Mouse (Mus musculus): ENCODE measurements at regions not wholly inside any gene's neighbourhood (a gene's known extent, or its start where the extent isn't known, plus 50 kb on each side); places are given as distances from the start of the nearest gene placed in this dataset.

DNA sequence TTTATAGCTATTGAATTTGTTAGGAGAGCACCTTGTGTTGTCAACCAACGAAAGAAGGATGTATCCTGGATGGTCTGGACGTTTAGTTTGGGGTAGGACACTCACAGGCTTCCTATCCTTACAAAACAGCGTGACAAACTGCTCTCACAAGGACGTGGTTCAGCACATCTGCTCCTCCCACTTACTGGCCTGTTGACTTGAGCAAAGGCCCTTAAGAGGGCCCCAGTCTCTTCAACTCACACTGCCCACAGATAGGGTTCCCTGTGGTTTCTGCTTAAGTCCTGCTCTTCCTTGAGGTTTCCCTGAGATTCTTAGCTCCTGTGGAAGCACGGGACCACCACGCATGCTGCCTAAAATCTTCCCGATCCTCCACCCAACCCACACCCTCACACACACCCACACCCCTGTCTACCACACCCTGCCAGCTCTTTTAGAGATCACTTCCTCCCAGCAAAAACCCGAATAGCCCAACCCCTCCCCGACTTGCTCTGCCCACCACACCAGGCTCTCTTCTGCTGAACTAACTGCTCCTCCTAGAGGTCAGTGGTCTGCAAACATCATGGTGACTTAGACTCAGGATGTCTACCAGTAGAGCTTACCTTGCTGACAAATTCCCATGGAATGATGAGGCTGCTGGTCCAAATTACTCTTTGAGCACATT, 95.7 kb upstream of the Hnrnpa3 start:
- H3K9me3 ChIP-seq = no peaks in the 10 kb centered on the region
- 0 out of 2 replicates have a peak, but pooled peaks have one; percentile 36 for ATAC-seq (ENCODE audit: low FRiP score, low read depth)
- H3K36me3 ChIP-seq = no peaks in the 10 kb centered on the region
- H3K27ac ChIP-seq = no peak overlapping the region
- H3K4me3 ChIP-seq = no peak overlapping the region
- H3K9ac ChIP-seq = no peak overlapping the region
- no peaks in the 10 kb centered on the region; the same call in 1 of the 2 replicates for H3K27me3 ChIP-seq
- 52% methylated on average over 9 of the region's 9 CpGs for WGBS
- no peak overlapping the region for H3K4me2 ChIP-seq (replicated peaks)
- H3K4me1 ChIP-seq = peaks cover 10% of the 10 kb centered on the region; the same call in 1 of the 2 replicates

DNA sequence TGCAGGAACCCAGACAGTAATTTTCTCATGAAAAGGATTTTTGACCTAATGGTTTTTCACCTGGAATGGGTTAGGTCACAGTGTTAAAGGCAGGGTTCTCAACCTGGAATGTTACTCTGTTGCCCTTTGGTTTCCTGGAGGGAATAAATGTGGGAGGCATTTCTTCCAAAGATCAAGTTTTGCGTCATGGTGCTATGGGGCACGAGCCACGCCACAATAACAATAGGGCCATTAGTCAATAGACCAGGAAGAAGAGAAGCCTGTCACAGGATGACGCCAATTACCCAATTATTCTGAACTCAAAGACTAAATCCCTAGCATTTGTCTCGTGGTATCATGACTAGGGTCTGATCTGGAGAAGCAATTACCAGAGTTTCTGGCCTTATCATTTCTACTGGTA, 94.3 kb upstream of the Hnrnpa3 start:
- Histone ChIP-seq H3K4me2 (replicated peaks) (no peak overlapping the region), H3K9me3 (no peaks in the 10 kb centered on the region), H3K4me1 (peaks cover 7% of the 10 kb centered on the region; the same call in 1 of the 2 replicates), H3K9ac (no peak overlapping the region), H3K36me3 (no peaks in the 10 kb centered on the region), H3K27ac (no peak overlapping the region), H3K27me3 (no peaks in the 10 kb centered on the region; the same call in 1 of the 2 replicates), H3K4me3 (no peak overlapping the region)
- WGBS = 78% methylated on average over 5 of the region's 5 CpGs
- ATAC-seq (ENCODE audit: low FRiP score, low read depth) = no peak

DNA sequence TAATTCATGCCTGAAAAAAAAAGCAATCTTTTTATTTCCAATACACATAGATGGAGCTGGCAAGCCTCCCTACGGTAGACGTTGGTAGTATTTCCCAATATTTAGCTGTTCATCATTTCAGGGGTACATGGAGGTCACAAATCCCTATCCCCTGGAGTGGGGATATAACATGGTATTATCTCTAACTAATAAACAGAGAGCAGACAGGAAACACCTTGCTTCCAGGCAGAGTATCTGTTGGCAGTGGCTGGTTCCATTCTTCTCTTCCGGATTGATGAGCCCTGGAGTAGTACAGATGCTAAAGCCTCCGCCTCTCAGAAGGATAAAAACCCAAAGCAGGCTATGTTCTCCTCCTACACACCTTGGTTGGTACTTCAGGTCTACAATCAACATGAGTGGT, 91.9 kb upstream of the Hnrnpa3 start:
- ATAC-seq (ENCODE audit: low FRiP score, low read depth) = no peak
- no peaks in the 10 kb centered on the region for H3K9me3 ChIP-seq
- H3K36me3 ChIP-seq = no peaks in the 10 kb centered on the region
- H3K27ac ChIP-seq = no peak overlapping the region
- no peaks in the 10 kb centered on the region for H3K27me3 ChIP-seq
- no peak overlapping the region for H3K9ac ChIP-seq
- WGBS = 81% methylated on average over 4 of the region's 4 CpGs
- no peak overlapping the region for H3K4me3 ChIP-seq
- no peak overlapping the region for H3K4me2 ChIP-seq (replicated peaks)
- H3K4me1 ChIP-seq = 0 out of 2 replicates have a peak, but pooled peaks cover 4% of the 10 kb centered on the region

DNA sequence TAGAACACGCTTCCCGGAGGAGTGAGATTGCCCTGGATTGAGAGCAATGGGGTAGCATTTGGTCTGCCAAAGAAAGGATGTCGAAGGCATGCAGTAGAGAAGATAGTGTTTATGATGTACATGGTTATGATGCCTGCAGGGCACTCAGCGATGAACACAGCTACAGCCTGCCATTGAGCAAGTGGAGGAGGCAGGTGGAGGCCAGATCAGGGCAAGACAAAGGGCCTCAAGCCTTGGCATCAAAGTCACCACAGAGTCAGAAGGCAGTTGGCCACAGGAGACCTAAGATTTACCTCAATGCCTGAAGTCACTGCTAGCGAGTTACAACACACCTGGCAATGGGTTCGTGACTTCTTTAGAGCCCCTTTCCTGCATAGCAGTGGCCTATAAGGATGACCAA, 89.3 kb upstream of the Hnrnpa3 start:
- H3K36me3 ChIP-seq = no peaks in the 10 kb centered on the region
- H3K4me1 ChIP-seq = 0 out of 2 replicates have a peak, but pooled peaks cover 4% of the 10 kb centered on the region
- no peaks in the 10 kb centered on the region for H3K9me3 ChIP-seq
- H3K4me3 ChIP-seq = no peak overlapping the region
- no peaks in the 10 kb centered on the region for H3K27me3 ChIP-seq
- H3K9ac ChIP-seq = no peak overlapping the region
- no peak overlapping the region for H3K27ac ChIP-seq
- no peak for ATAC-seq (ENCODE audit: low FRiP score, low read depth)
- 89% methylated on average over 6 of the region's 6 CpGs for WGBS
- no peak overlapping the region for H3K4me2 ChIP-seq (replicated peaks)

DNA sequence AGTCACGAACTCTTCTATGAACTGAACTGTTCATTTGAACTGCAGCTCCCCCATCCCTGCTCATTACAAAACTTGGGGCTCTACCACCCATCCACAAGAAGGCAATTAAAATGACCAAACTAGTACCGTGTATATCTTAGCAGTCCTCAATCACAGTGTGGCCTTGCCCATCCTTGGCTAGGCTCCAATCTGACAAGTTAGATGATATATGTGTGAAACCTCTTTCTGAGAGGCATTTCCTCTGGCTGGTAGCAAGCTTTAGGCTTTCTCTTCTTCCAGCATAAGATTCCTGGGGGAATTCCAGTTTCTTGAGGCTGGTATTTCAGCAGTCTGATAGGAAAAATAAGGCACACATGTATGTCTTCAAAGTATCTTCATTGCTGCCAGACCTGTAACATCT, 88.8 kb upstream of the Hnrnpa3 start:
- Histone ChIP-seq H3K9me3 (no peaks in the 10 kb centered on the region), H3K36me3 (no peaks in the 10 kb centered on the region), H3K27me3 (no peaks in the 10 kb centered on the region), H3K4me3 (no peak overlapping the region), H3K9ac (no peak overlapping the region), H3K4me1 (0 out of 2 replicates have a peak, but pooled peaks cover 4% of the 10 kb centered on the region), H3K27ac (no peak overlapping the region), H3K4me2 (replicated peaks) (no peak overlapping the region)
- no peak for ATAC-seq (ENCODE audit: low FRiP score, low read depth)
- WGBS = 76% methylated on average over 2 of the region's 2 CpGs

DNA sequence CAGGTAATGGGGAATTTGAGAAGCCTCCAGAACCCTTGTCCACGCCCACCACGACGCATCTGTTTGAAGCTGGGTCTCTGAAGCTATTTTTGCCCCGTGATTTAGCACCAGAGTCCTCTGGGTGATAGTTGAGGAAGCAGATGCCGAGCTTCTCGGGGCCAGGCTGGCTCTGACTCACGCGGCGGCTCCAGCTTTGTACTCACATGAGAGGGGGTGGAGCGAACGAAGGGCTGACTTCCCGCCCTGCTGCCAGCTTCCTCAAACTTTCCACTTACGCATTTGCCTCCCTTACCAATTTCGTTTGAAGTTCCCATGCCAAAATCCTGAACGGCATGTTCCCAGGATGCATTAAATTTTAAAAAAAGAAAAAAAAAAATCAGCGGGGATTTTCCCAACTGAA, 74.1 kb upstream of the Hnrnpa3 start:
- H3K4me1 ChIP-seq = peaks cover 17% of the 10 kb centered on the region
- H3K4me2 ChIP-seq (replicated peaks) = peak overlapping the region; percentile 65
- H3K36me3 ChIP-seq = no peaks in the 10 kb centered on the region
- no peaks in the 10 kb centered on the region for H3K9me3 ChIP-seq
- peaks cover 38% of the 10 kb centered on the region for H3K27me3 ChIP-seq
- peak overlapping the region; percentile 36 for H3K4me3 ChIP-seq
- H3K27ac ChIP-seq = no peak overlapping the region
- WGBS = under 1% methylated on average over 16 of the region's 16 CpGs
- 0 out of 2 replicates have a peak, but pooled peaks have one; percentile 36 for ATAC-seq (ENCODE audit: low FRiP score, low read depth)
- H3K9ac ChIP-seq = no peak overlapping the region

DNA sequence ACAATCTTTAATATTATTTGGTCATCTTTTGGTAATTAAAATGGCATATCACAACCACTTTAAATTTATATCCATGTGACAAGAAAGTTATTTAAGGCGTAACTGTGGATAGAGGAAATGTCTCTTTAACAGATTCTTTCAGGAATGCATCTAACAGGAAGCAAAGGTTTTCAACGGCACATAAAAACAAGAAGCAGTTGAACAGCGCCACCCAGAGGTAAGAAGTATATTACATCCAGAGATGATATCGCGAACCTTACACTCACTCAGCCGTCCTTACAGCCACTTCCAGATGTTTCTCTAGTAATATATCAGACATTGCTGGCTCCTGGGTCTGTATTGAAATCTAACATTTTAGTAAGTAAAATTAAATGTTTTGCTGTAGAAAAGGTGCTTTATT, 70.5 kb upstream of the Hnrnpa3 start:
- ATAC-seq (ENCODE audit: low FRiP score, low read depth) = no peak
- no peak overlapping the region for H3K27ac ChIP-seq
- H3K9ac ChIP-seq = no peak overlapping the region
- H3K27me3 ChIP-seq = peaks cover 61% of the 10 kb centered on the region
- no peaks in the 10 kb centered on the region for H3K36me3 ChIP-seq
- H3K4me1 ChIP-seq = peaks cover 21% of the 10 kb centered on the region
- H3K4me3 ChIP-seq = no peak overlapping the region
- no peak overlapping the region for H3K4me2 ChIP-seq (replicated peaks)
- 2% methylated on average over 6 of the region's 6 CpGs for WGBS
- no peaks in the 10 kb centered on the region for H3K9me3 ChIP-seq

DNA sequence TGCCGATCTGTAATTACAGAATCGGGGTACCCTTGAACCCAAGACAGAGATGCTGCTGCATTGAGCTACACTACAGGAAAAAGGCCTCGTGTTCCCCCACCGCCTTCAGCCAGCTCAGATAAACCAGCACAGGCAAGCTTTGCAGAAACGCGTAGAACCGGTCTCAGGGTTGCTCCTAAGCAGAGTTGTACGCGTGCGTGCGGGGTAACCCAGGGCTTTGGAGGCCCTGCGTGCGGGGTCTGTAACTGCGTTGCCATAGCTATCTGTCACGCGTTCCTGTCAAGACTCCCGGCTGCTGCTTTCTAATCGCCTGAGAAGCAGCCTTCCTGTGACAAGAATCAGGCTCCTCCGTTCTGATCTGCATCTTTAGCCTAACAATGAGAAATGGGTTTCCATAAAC, 69.6 kb upstream of the Hnrnpa3 start:
- H3K36me3 ChIP-seq = no peaks in the 10 kb centered on the region
- no peaks in the 10 kb centered on the region for H3K9me3 ChIP-seq
- H3K9ac ChIP-seq = no peak overlapping the region
- peaks cover 67% of the 10 kb centered on the region for H3K27me3 ChIP-seq
- no peak overlapping the region for H3K27ac ChIP-seq
- ATAC-seq (ENCODE audit: low FRiP score, low read depth) = no peak
- WGBS = 4% methylated on average over 19 of the region's 19 CpGs
- H3K4me3 ChIP-seq = peak overlapping the region; percentile 19
- peak overlapping the region; percentile 48 for H3K4me2 ChIP-seq (replicated peaks)
- peaks cover 21% of the 10 kb centered on the region for H3K4me1 ChIP-seq

DNA sequence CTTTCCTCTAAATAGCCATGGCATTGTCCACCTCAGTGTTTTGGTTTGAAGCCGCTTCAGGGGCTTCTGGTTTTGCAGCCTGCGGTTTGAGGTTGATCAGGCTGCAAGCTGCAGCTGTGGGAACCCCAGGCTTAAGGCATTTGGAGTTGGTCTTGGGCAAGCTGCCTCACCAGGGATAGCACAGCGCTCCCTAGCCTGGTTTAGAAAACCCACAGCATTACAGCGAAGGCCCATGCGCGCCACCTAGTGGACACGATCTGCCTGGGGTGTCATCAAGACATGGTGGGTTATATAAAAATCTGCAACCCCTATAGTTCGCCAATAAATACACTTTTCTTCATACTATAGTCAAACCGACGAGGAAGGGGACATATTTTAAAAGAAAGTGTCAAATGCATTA, 68.9 kb upstream of the Hnrnpa3 start:
- Histone ChIP-seq H3K36me3 (no peaks in the 10 kb centered on the region), H3K4me1 (peaks cover 14% of the 10 kb centered on the region), H3K9me3 (no peaks in the 10 kb centered on the region), H3K27me3 (peaks cover 64% of the 10 kb centered on the region), H3K9ac (no peak overlapping the region), H3K27ac (no peak overlapping the region), H3K4me3 (no peak overlapping the region), H3K4me2 (replicated peaks) (peak overlapping the region; percentile 48; the same call in 1 of the 2 replicates)
- 6% methylated on average over 10 of the region's 10 CpGs for WGBS
- no peak for ATAC-seq (ENCODE audit: low FRiP score, low read depth)

DNA sequence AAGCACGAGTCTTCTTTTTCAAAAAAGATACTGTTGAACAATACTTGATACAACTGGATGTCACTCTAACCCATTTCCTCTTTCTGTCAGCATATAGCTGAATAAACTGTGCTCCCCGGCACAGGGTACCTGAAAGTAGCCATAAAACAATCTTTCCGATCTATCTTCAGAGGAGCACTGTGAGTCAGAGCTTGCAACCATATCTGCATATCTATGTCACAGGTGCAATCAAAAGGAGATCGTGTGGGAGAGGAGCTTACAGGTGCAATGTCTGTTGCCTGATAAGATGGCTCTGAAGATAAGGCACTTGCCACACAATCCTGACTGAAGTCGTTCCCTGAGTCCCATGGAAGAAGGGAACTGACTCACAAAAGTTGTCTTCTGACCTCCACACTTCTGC, 58.5 kb upstream of the Hnrnpa3 start:
- no peak overlapping the region for H3K4me2 ChIP-seq (replicated peaks)
- WGBS = 75% methylated on average over 5 of the region's 5 CpGs
- no peak overlapping the region for H3K27ac ChIP-seq
- no peak for ATAC-seq (ENCODE audit: low FRiP score, low read depth)
- H3K27me3 ChIP-seq = peaks cover 44% of the 10 kb centered on the region
- H3K4me3 ChIP-seq = no peak overlapping the region
- no peaks in the 10 kb centered on the region for H3K36me3 ChIP-seq
- peaks cover 23% of the 10 kb centered on the region for H3K4me1 ChIP-seq
- H3K9ac ChIP-seq = no peak overlapping the region
- no peaks in the 10 kb centered on the region for H3K9me3 ChIP-seq

DNA sequence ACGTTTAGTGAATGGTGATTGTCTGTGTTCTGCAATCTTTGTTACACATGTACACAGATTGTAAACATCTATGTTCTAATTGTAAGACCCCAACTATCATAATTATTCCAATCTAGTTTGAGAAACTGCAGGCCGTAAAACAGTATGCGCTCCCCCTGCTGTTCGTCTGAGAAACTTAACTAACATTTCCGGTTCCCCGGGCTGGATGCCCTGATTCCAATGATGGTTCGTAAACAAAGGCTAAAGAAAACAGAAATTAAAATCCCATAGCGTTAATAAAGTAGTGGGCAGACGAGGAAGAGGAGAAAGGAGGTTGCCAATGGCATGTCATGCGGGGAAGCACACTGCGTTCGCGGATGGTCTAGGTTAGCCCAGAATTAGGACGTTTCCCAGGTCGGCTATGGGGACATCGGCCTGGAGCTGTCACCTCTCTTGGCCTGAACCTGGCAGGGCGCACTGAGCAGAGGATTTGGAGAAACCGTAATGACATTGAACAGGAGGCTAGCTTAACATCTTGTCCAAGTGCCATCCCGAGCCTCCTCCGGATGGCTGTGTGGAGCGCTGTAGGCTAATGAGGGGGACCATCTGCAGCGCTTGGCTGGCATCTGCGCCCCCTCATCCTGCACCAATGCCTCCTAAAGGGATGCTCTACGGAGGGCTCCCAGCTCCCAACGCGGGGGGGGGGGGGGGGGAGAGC, 55.7 kb upstream of the Hnrnpa3 start:
- Histone ChIP-seq H3K4me2 (replicated peaks) (peak overlapping the region; percentile 63), H3K27me3 (peaks cover 33% of the 10 kb centered on the region), H3K36me3 (no peaks in the 10 kb centered on the region), H3K9me3 (no peaks in the 10 kb centered on the region), H3K4me3 (peak overlapping the region; percentile 37), H3K9ac (peak overlapping the region; percentile 55; the same call in 1 of the 2 replicates), H3K4me1 (peaks cover 35% of the 10 kb centered on the region), H3K27ac (no peak overlapping the region)
- 11% methylated on average over 26 of the region's 26 CpGs for WGBS
- ATAC-seq (ENCODE audit: low FRiP score, low read depth) = no peak

DNA sequence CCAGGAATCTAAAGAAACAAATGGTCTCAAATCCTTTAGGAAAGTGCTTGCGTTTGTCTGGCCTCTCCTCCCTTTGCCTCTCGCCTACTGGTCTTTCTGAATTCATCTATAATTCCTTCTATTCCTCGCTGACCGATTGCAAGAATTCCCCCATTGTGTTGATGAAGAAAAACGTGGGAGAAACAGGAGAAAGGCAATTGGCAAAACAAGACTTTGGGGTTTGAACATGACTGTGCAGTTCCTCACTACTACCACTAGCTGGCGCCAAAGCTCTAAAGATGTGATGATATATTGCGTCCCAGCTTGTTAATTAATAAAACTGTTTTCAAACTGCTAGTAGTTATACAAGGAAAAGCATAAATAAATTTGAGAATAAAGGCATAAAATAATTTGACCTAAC, 53.4 kb upstream of the Hnrnpa3 start:
- Histone ChIP-seq H3K4me1 (peaks cover 43% of the 10 kb centered on the region), H3K27ac (no peak overlapping the region), H3K4me3 (no peak overlapping the region), H3K9ac (no peak overlapping the region), H3K4me2 (replicated peaks) (no peak overlapping the region; the same call in 1 of the 2 replicates), H3K9me3 (no peaks in the 10 kb centered on the region), H3K36me3 (no peaks in the 10 kb centered on the region), H3K27me3 (peaks cover 34% of the 10 kb centered on the region)
- WGBS = 3% methylated on average over 7 of the region's 7 CpGs
- ATAC-seq (ENCODE audit: low FRiP score, low read depth) = no peak
